Mouse (Mus musculus) kidney, adult 8-10 months (tissue): ENCODE data around the gene Rab43.
"Not testable (repeated sequence)": the region's sequence is repeated elsewhere in the genome, so short reads cannot be mapped to it uniquely, and the experiment has no call there.

ENCODE experiments used
- DNase-seq, 2 experiments: peaks; one replicate each; pipeline ENCODE4 v3.0.0; 2022

The Rab43 gene

DNA sequence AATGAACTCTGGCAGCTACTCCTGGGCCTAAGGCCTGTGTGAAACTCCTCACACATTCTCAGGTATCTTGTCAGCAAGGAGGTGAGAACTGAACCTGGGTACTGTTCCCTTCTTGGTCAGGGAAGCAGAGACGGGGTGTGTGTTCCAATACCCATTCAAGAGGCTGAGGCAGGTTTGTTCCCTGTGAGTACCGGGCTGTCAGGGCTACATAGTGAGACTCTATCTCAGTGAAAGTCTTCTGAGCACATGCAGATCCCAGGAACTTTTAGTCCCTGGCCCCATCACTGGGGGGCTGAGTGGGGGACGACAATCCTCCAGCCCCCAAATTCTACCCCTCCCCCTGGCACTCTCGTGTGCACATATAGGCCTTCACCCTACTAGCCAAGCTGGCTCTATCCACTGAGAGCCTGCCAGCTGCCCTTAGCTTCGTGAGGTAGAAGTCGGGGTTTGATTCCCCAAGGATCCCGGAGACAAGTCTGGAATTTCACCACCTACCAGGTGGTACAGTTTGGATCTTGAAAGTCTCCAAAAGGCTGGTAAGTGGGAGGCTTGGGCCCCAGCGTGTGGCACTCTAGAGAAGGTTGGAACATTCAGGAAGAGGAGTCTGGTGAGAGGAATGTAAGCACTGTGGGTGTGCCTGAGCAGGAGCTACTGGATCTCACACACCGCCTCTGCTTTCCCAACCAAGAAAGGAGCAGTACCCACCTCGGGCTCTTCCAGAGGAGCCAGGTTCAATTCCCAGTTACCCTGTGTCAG is 31.2 kb downstream of the Rab43 start:
- no peak for DNase-seq

DNA sequence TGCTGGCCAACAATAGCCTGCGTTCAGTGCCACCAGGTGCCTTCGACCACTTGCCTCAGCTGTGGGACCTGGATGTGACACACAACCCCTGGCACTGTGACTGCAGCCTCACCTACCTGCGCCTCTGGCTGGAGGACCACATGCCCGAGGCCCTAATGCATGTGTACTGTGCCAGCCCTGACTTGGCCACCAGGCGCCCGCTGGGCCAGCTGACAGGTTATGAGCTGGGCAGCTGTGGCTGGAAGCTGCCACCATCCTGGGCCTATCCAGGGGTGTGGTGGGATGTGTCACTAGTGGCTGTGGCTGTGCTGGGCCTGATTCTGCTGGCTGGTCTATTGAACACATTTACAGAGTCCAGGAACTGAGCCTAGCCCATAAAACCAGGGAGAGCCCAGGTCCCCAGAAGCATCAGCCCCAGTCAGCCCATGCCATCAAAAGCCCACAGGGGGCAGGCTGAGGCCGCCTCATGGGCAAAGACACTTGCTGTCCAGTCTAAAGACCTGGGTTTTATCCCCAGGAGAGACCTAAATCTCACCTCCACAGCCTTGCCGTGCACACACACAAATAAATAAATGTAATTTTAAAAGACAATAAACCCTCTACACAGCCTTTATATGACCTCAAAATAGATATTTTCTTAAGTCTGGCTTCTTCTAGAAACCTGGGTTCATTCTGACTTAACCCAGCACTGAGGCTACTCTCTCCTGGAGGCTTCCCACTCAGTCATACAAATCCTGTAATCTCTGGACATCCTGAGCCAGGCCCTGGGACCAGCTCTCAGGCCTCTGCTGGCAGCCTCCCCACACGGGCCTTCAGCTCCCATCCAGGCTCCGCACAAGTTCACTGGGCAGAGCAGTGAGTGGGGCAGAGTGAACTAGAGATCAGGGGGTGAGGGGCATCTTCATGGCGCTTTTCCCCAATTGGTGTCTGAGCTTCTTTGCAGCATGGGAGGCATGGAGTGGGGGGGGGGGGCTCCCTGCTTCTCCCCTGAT is 32.5 kb downstream of the Rab43 start:
- no peak for DNase-seq

DNA sequence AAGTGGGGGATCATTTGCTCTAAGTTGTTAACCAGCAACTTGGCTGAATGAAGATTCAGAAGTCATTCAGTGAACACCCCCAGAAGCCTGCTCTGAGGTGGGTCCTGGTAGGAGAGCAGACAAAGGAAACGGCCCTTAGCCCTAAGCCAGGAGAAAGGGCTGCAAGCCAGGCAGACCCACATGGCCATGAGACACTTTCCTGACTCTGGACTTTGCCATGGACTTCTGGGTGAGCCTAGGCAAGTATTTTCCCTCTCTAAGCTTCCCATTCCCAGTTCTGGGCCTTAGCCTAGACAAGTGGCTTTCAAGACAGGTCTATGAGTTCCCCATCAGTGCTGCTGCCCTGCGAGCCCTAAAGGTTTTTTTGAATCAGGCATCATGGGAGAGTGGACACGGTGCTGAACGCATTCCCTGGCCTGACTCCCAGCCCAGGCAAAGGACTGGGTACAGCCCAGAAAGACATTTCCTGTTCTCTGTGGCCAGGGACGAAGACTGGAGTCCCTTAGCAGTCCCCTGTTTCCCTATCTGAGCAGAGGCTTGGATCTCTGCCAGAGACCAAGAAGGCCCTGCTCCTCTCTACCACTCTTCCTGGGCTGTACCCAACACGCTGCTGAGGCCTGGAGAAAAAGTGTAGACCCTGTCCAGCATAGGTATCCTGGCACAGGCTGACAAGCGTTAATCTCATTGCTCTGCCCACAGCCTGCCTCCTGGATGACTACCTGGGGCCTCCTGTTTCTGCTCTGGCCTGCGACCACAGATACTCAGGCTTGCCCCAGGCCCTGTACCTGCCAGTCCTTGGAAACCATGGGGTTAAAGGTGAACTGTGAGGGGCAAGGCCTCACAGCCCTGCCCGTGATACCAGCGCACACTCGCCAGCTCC is 33.4 kb downstream of the Rab43 start:
- peak; percentile 20 to 23 for DNase-seq

DNA sequence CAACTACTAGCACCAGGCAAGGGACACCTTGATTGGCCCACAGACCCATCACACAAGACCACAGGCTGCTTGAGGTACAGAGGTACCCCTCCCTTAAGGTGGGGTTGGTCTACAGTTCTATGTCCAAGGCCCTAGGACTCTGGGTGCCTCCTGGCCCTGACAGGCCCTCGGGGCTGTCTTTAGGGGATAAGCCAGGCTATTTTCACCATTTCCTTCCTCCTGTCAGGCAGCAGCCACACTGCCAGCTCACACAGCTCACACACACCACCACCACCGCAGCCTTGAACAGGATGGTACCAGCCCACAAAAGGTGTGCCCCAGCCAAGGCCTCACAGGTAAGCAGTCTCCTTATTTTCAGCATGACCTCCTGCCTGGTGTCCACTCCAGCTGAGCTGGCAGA is 34.1 kb downstream of the Rab43 start, which contains the start of gene Gp9:
Gene Gp9, plus strand, starts transcription at position 231 of the 400 bp plus-strand sequence.
- DNase-seq = no peak

DNA sequence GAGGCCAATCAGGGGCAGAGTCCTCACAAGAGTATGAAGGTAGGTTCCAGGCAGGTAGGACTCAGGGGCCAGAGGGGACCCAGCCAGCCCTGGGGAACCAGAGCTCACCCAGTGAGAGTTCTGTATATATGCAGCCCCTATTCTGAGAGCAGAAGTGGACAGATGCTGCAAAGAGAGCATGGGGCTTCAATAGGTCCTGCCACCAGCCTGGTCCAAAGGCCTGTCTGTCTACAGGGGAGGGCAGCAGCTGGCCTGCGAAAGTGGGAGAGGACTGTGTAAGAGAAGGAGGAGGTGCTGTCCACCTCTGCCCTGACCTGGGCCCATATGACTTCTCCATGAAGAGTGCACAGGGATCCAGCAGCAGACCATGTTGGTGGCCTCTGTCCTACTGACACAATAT is 35.3 kb downstream of the Rab43 start:
- DNase-seq = no peak

DNA sequence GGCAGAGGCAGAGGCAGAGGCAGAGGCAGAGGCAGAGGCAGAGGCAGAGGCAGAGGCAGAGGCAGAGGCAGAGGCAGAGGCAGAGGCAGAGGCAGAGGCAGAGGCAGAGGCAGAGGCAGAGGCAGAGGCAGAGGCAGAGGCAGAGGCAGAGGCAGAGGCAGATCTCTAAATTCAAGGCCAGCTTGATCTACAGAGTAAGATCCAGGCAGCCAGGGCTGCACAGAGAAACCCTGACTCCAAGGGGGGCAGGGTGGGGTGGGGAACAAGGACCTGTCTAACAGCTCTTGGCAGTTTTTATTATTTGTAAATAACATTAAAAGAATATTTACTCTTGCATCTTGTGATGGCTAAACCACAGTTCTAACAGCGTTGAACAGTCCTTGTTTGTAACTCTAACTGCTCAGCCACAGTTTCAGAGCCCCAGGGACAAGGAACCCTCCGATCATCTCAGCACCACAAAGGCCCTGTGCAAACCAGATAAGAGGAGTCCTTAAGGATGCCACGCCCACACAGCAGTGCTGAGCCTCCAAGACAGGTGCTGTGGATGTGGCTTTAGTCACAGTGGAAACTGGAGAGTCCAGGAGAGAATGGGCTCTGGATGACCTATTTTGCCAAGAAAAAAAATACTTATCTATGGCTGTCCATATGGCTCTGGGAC is 36.2 kb downstream of the Rab43 start:
- DNase-seq = no peak

DNA sequence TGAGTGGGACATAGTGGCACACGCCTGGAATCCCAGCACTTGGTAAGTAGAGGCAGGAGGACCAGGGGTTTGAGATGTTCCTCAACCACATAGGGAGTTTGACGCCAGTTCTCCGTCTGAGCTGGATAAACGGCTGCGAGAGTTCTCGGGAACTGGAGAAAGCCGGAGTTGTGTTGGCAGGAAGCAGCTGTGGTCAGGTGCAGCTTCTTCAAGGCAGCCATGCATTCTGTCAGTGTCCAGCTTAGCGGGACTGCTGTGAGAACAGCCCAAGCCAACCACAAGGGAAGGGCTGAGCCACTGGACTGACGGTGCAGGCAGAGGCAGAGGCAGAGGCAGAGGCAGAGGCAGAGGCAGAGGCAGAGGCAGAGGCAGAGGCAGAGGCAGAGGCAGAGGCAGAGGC is 37.1 kb downstream of the Rab43 start:
- DNase-seq = no peak

DNA sequence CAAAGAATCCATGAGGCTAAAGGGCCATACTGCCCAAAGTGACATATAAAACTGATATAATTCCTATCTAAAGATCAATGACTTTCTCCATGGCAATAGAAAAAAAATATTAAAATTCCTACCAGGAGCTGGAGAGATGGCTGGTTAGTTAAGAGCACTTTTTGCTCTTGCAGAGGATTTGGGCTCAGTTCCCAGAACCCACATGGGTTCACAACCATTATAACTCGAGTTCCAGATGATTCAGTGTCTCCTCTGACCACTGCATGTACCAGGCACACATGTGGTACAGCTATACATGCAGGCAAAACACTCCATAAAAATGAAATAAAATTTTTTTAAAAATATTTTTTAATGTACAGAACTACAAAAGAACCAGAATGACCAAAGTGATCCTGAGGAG is 37.5 kb downstream of the Rab43 start:
- DNase-seq = no peak

DNA sequence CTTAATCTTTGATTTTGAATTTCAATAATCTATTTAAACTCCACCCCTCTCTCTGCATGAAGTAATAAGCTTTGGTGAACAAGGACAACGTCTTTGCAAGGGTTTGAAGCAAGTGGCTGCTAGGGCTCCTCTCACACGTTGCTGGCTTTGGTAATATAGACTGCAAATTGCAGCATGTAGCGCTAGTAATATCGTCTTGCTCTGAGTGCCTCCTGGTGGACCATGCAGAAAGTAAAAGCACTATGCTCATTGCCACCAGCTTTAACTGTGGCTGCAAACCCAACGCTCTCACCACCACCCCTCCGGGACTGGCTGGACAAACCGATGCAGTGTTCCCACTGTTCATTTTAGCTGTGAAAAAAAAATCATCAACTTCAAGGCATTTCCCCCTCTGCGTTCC is 41.3 kb downstream of the Rab43 start:
- no peak for DNase-seq

DNA sequence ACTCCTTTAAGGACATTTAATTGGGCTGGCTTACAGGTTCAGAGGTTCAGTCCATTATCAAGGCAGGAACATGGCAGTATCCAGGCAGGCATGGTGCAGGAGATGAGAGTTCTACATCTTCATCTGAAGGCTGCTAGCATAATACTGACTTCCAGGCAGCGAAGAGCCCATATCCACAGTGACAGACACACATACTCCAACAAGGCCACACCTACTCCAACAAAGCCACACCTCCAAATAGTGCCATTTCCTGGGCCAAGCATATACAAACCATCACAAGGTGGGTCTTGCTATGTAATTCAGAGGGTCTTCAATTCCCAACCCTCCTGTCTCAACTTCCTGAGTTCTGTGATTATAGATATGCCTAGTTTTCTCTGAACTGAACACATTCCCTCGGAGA is 47.7 kb downstream of the Rab43 start:
- not testable (repeated sequence) for DNase-seq

DNA sequence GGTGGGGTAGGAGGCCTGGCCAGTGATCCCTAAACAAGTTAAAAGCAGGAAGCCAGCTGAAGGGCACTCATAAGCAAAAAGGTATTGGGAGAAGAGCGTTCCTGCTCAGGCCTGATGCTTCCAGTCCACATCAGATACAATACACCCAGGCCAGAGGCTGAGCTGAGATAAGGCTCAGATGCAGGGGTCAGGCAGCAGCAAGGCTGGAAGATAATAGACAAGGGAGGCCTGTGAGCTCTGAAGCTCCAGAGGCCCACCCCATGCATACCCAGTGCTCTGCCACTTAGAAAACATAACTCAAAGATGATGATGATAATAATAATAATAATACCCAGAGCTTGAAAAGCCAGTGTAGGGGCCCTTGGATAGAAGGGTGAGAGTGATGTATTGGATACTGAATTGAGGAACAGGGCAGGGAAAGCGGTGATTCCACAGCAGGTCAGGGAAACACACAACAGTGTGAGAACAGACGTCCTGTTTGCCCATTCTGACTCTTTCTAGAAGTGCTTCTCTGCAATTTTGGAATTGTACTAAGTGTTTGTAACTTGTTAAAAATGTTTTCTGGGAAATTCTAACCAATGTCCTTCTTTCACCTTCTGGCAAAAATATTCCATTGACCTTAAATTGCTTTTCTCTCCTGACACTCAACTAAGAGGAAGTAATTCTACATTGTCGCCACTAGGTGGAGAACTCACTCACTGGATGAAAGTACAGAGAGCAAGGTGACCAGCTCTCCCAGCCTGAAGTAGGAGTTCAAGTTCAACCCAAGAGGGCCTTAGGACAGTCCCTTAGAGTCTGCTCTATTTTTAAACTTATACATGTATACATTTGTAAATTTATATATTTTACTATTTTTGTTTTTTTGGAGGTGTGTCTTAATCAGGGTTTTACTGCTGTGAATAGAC is 48.3 kb downstream of the Rab43 start:
- peak in 1 of 2 experiments; percentile 49 for DNase-seq

DNA sequence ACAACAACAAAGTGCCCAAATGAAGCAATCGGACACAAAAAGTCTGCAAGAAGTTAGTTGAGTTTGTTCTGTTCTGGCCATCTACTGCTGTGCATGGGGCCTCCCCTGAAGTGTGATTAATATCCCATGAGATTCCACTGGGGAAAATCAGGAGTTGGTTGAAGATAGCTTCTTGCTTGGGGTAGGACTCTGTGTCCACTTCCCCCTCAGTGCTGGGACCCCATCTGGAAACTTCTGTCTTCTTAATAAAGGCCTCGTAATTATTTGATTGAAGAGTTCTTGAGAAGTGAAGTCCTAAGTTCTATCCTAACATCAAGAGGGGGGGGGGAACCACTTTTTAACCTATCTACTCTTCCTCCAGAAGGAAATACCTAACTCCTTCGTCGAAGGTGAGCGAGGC is 49.8 kb downstream of the Rab43 start:
- no peak for DNase-seq

DNA sequence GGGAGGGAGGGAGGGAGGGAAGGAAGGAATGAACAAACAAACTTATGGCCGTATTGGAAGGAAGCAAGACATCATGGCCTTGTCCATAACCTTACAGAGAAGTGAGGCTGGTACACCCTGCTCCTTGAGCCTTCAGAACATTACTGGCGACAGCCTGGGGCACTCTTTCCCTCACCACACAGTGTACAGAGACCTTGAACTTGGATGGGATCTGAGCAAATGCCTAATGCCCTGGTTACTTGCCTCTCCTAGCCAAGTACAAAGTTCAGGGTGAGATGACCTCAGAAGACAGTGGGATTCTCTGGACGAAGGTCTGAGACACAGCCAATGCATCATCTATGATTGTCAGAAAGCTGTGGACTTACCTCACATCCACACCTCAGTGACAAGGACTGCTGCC is 52.1 kb downstream of the Rab43 start:
- DNase-seq = peak; percentile 15 to 43

DNA sequence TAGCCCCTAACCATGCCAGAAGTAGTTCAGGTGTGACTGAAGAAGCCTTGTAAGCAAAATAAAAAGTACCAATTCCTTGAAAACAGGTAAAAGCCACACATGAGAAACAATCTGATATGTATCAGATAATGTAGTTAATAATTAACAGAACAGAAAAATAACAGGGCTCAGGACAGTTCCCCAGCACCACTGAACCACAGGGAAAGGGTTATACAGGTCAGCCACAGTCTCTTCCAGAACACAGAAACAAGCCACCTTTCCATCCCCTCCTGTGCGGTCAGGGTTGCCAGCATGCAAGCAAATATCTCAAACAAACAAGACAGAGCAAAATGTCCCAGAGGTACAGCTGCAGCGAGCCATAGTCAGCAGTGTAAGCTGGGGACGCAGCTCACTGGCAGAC is 52.6 kb downstream of the Rab43 start:
- no peak for DNase-seq

DNA sequence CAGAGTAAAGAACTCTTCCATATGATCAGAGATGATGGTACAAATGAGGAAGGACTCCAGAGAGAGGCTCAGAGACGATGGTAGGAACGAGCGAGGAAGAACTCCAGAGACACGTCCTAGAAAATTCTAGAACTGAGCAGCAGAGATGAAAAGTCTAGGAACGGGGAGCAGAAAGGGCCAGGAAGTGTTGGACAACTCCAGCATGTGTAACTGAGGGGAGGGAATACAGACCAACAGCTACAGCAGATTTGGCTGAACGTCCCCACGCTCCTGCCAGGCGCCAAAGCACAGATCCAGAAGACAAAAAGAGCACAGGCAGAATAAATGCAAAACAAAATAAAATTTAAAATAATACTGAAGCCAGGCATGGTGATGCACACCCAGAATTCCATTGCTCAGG is 55.1 kb downstream of the Rab43 start:
- no peak for DNase-seq

DNA sequence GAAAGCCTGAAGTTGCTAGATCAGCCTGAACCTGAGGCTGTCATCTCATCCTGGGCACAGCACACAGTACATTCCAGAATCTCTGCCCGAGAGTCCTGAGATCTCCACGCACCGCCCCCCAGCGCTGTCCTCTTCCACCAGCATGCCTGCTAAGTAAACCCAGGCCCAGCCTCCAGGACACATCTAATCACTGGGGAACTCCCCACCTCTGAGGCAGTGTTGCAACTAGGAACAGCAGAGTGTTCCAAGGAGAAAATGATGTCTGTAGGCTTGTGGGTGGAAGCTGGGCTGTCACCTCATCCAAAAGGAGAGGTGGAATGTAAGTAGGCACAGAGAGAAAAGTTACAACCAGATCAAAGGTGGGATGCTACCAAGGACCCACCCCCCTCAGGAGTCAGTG is 56.8 kb downstream of the Rab43 start:
- DNase-seq = no peak

DNA sequence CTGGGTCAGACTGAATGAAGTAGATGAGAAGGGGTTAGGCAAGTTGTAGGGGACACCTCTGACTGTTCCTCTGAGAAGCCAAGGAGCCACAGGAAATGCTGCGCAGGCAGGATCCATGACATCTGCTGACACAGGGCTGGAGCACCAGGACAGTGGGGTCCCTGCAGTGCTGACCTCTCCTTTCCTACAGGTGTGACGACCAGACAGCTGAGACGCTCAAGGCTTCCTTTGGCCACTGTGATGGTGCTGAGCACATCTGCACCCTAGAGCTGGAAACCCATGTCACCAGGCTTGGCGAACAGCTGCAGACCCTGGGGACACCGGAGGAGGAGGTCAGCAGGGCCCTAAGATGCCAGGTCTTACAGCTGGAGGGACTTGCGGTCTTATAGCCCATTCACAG is 60.4 kb downstream of the Rab43 start:
- no peak for DNase-seq

DNA sequence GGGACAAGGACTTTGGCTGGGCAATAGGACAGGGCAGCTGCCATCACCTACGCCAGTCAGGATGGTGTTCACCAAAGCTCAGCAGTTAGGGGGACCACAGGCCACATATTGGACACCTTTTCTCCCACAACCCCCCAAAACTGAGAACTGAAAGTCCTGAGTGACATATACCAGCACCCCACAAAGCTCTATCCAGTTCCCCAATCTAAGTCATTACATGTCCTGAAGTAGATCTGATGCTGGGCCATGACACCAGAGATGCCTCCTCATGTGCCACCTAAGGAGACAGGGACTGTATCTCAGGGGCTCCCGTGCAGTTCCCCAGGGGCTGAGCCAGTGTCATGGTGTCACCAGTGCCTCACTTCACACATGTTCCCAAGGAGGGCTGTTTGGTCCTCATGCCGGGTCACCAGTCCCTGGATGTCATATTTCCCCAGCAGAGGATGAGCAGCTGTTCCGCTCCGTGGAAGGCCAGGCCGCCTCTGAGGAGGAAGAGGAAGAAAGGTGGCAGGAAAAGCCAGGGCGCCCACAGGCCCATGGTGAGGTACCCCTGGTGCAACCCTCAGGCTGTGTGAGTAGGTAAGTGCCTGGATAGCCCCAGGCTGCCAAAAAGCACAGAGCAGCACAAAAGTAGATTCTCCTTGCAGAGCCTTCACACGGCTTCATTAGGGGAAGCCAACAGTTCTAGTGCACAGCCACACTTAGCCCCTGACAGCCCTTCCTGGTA is 61.6 kb downstream of the Rab43 start:
- DNase-seq = no peak

DNA sequence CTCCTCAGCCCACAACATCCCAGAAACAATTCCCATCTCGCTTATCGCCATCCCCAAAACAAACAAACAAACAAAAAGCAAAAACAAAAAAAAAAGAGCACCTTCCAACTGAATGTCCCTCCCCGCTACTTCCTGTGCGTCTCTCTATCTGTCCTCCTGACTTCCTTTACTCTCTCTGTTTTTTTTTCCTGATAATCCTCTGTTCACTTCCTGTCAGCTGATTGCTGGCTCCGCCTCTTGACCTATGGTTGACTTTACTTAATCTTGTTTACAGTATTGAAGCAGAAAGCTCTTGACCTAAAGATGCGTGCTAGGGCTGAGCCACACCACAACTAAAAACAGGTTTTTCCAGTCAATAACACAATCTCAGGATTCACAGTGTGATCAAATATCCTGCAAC is 63.4 kb downstream of the Rab43 start:
- no peak for DNase-seq

DNA sequence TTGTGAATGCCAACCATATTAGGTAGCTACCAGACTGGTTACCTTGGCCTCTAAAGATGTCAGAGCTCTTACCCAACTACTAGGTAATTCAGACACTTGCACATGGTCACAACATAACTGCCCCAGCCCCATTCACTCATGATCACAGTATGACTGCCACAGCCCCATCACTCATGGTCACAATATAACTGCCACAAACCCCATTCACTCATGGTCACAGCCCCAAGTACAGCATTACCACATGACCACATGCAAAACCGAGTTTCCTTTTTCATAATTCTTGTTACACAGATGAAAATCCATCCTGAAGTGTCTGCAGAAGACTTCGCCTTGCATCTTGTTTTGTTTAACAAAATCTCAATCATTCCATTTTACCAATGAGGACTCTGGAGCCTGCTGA is 63.9 kb downstream of the Rab43 start:
- no peak for DNase-seq

DNA sequence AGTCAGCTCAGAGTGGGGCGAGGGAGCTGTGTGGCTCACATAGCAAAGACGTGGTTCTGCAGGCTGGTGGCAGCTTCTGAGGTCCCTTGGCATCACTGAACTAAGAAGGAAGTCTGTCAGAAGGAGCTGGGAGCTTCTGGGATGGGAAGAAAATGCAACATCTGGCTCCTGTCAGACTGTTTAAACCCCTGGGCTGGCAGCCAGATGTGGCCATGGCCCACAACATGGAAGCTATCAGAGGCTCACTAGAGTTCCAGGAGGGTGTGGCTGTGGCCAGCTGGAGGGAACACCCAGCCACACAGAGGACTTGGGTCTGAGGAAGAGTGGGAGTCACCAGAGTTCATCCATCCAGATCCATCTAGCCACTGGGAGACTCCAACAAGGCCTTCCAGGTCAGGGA is 65.1 kb downstream of the Rab43 start:
- no peak for DNase-seq
